In genomic region chr6:119180188-119180587, GRCm38 (mm10) we compare ENCODE assay signal across 15 mouse cellular contexts. TPM values are rescaled to one million over a fixed set of nuclear protein-coding genes. Genes with fewer than 3 reads are reported as not detected.
"Had no signal": no experiment of that assay in that cellular context is flagged by ENCODE, and none has a peak within 500 bp of the region (broad histone marks: within the 10 kb centered on the region; RNA-seq: fewer than 3 reads in every experiment).

No protein-coding gene starts in this region.

- H3K4me2 ChIP-seq: limb, embryonic 15.5 days; liver, embryonic 12.5 days; lung, embryonic 14.5 days; neural tube, embryonic 15.5 days had no signal

- H3K27ac ChIP-seq: limb, embryonic 15.5 days; liver, embryonic 12.5 days; midbrain, embryonic 10.5 days; neural tube, embryonic 15.5 days had no signal

- H3K4me3 ChIP-seq: limb, embryonic 15.5 days; liver, embryonic 12.5 days; midbrain, embryonic 10.5 days; myocyte; neural tube, embryonic 15.5 days had no signal

- DNase-seq: layer of hippocampus, adult 9-11 months; layer of hippocampus, postnatal 36 days; lung, embryonic 14.5 days; lung, postnatal 10 days; lung, postnatal 4 days; midbrain, embryonic 14.5 days; right cerebral cortex, adult 18-20 months; right cerebral cortex, postnatal 25 days; thymus, postnatal 4 days had no signal

- ATAC-seq: liver, embryonic 12.5 days had no signal

- H3K9me3 ChIP-seq: limb, embryonic 15.5 days; liver, embryonic 12.5 days; midbrain, embryonic 10.5 days; neural tube, embryonic 15.5 days had no signal

- H3K9ac ChIP-seq: limb, embryonic 15.5 days; liver, embryonic 12.5 days; lung, embryonic 14.5 days; neural tube, embryonic 15.5 days had no signal

- H3K27me3 ChIP-seq: limb, embryonic 15.5 days; liver, embryonic 12.5 days; neural tube, embryonic 15.5 days had no signal

RNA-seq across cellular contexts. Expression of gene Cacna1c, which starts 16.0 kb away (rescaled TPM):
- polyA plus RNA-seq: myocyte had no signal

RNA-seq across cellular contexts. Expression of gene Cacna2d4, which starts 56.1 kb away (rescaled TPM):
- polyA plus RNA-seq: myocyte; stomach, embryonic 16.5 days had no signal
